Mouse (Mus musculus) neural tube, embryonic 11.5 days (tissue): ENCODE measurements at regions not wholly inside any gene's neighbourhood (a gene's known extent, or its start where the extent isn't known, plus 50 kb on each side); places are given as distances from the start of the nearest gene placed in this dataset.

Experiments
- ATAC-seq: fragments of 200-750 bp; cut with Nextera tagmentation; 2 replicates; pipeline ENCODE4 v1.8.0; 2017; ENCODE audit warnings: moderate number of reproducible peaks, mild to moderate bottlenecking, moderate TSS enrichment, moderate library complexity; ENCODE audit not compliant: insufficient read depth, low FRiP score, low TSS enrichment
- DNase-seq: peaks from one replicate; pipeline ENCODE4 v3.0.0-alpha.2; 2015; ENCODE audit warnings: low spot score
- H3K27ac ChIP-seq: fragments of 300-500 bp; sonication (generic); 2 replicates; pipeline ENCODE4 v1.5.1; 2014; ENCODE audit warnings: low read depth, mild to moderate bottlenecking, low read length
- H3K27me3 ChIP-seq: fragments of 300-500 bp; sonication (generic); 2 replicates; pipeline ENCODE4 v1.6.1; 2014; ENCODE audit warnings: mild to moderate bottlenecking, low read length, mixed read lengths; ENCODE audit not compliant: control insufficient read depth, insufficient read depth
- H3K36me3 ChIP-seq: fragments of 300-500 bp; sonication (generic); 2 replicates; pipeline ENCODE4 v1.6.1; 2014; ENCODE audit warnings: mild to moderate bottlenecking, low read length, moderate library complexity, mixed read lengths; ENCODE audit not compliant: control insufficient read depth, insufficient read depth
- H3K4me1 ChIP-seq: fragments of 300-500 bp; sonication (generic); 2 replicates; pipeline ENCODE4 v1.6.1; 2014; ENCODE audit warnings: low read length, mixed read lengths; ENCODE audit not compliant: control insufficient read depth, insufficient read depth
- H3K4me2 ChIP-seq: fragments of 300-500 bp; sonication (generic); 2 replicates; pipeline ENCODE4 v1.6.1; 2014; ENCODE audit warnings: low read depth, mild to moderate bottlenecking, moderate library complexity
- H3K4me3 ChIP-seq: fragments of 300-500 bp; sonication (generic); 2 replicates; pipeline ENCODE4 v1.5.1; 2014; ENCODE audit warnings: low read depth, low read length
- H3K9ac ChIP-seq: fragments of 300-500 bp; sonication (generic); 2 replicates; pipeline ENCODE4 v1.6.1; 2014; ENCODE audit warnings: mild to moderate bottlenecking, low read length
- H3K9me3 ChIP-seq: fragments of 300-500 bp; sonication (generic); 2 replicates; pipeline ENCODE4 v1.6.1; 2016; ENCODE audit warnings: low read length; ENCODE audit not compliant: control insufficient read depth
- WGBS: fragments of 180-500 bp; shearing (Covaris S2); extraction: QIAGEN DNeasy Blood & Tissue Kit; methylation state at CpG from one replicate; pipeline ENCODE4 v1.1.7; 2014; 5-methylcytosine and 5-hydroxymethylcytosine counted together

GRCm38 (mm10) chr1:78761061-78761515, 55.5 kb upstream of the Kcne4 start:
- no peak overlapping the region for H3K27ac ChIP-seq
- no peak overlapping the region for H3K4me3 ChIP-seq
- no peak overlapping the region for H3K4me2 ChIP-seq
- no peaks in the 10 kb centered on the region for H3K4me1 ChIP-seq
- H3K9me3 ChIP-seq = no peaks in the 10 kb centered on the region
- ATAC-seq (peak; percentile 92), DNase-seq (no peak)
- 61% methylated on average over 3 of the region's 3 CpGs for WGBS
- H3K27me3 ChIP-seq = no peaks in the 10 kb centered on the region
- H3K9ac ChIP-seq = no peak overlapping the region
- H3K36me3 ChIP-seq = no peaks in the 10 kb centered on the region
